Mouse (Mus musculus) bone marrow, adult 2 months (tissue): ENCODE results near the gene Klf2.

Experiments used
- CTCF ChIP-seq: fragments of 200-500 bp; IDR thresholded peaks from 2 replicates; pipeline ENCODE4 v1.5.1; 2011; ENCODE audit warnings: low read length, control low read depth; ENCODE audit not compliant: control insufficient read depth, insufficient read depth
- POLR2A ChIP-seq: fragments of 200-500 bp; IDR thresholded peaks from 2 replicates; pipeline ENCODE4 v1.6.1; 2011; ENCODE audit warnings: low read depth, mild to moderate bottlenecking, control low read depth, low read length, borderline replicate concordance; ENCODE audit not compliant: control insufficient read depth

DNA sequence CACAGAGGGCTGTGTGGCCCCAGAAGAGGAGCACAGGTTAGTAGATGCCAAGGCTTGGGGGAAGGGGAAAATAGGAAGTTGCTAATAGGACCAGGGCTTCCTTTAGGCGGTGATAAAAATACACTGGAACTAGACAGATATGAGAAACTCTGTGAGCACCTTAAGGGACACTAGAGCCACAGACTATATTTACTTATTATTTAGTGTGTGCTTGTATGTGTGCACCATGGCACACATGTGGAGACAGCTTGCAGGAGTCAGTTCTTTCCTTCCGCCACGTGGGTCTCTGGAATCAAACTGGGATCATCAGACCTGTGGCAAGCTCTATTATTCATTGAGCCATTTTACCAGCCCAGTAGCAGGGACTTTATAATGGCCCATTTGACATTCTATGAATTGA is 23.7 kb upstream of the Klf2 start:
- TF ChIP-seq CTCF (no peak), POLR2A (no peak)
